Comparison of ENCODE assay signal across 11 mouse cellular contexts in the genomic region with DNA sequence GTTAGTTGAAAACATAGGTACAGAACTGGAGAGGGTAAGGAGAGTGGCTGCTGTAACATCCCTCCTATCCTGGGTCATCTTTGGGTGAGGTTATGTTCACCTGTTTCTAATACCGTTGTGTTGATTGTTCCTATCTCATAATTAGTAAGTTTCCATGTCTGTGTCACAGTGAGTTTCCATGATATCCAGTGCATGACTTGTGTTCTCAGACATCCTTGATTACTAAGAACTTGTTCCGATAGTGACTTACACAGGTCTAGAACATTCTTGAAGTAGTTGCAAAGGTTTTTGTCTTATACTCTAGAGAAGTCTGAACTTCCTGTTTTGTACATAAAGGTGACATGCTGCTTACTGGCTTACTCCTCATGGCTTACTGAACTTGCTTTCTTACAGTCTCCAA.
"Had no signal": no experiment of that assay in that cellular context is flagged by ENCODE, and none has a peak within 500 bp of the region (broad histone marks: within the 10 kb centered on the region; RNA-seq: fewer than 3 reads in every experiment).

No protein-coding gene starts in this region.

- ATAC-seq: lung, postnatal 0 days; midbrain, embryonic 13.5 days; midbrain, embryonic 16.5 days had no signal

- H3K4me1 ChIP-seq: midbrain, embryonic 10.5 days; midbrain, embryonic 13.5 days had no signal

- DNase-seq: kidney, adult 9 months; layer of hippocampus, postnatal 36 days; lung, embryonic 14.5 days had no signal

- H3K4me2 ChIP-seq: lung, embryonic 14.5 days; midbrain, embryonic 13.5 days had no signal

- H3K27me3 ChIP-seq: megakaryocyte, embryonic 14.5 days; midbrain, embryonic 13.5 days had no signal

- H3K9me3 ChIP-seq: megakaryocyte, embryonic 14.5 days; midbrain, embryonic 10.5 days; midbrain, embryonic 13.5 days had no signal

- H3K9ac ChIP-seq: lung, embryonic 14.5 days; midbrain, embryonic 13.5 days had no signal

- H3K27ac ChIP-seq: left cerebral cortex, adult 2 months; macrophage; midbrain, embryonic 10.5 days; midbrain, embryonic 13.5 days had no signal

- H3K4me3 ChIP-seq: left cerebral cortex, adult 2 months; megakaryocyte, embryonic 14.5 days; midbrain, embryonic 10.5 days; midbrain, embryonic 13.5 days; myocyte had no signal
